Mouse (Mus musculus) cerebellum, adult 9-10 months (tissue): ENCODE results near the gene Raet1e.
"Not testable (repeated sequence)": the region's sequence is repeated elsewhere in the genome, so short reads cannot be mapped to it uniquely, and the experiment has no call there.

ENCODE experiments used
- DNase-seq: peaks from one replicate; pipeline ENCODE4 v3.0.0; 2022

The Raet1e gene

GRCm38 (mm10) chr10:22165328-22166003, 7.1 kb downstream of the Raet1e start:
- DNase-seq = not testable (repeated sequence)

GRCm38 (mm10) chr10:22166025-22166424, 7.7 kb downstream of the Raet1e start:
- not testable (repeated sequence) for DNase-seq

- not testable (repeated sequence) for DNase-seq
Observed at GRCm38 (mm10) chr10:22167061-22167460, 8.7 kb downstream of the Raet1e start.

GRCm38 (mm10) chr10:22169116-22169515, 10.7 kb downstream of the Raet1e start:
- not testable (repeated sequence) for DNase-seq

GRCm38 (mm10) chr10:22172431-22173334, 14.3 kb downstream of the Raet1e start:
- DNase-seq = not testable (repeated sequence)

GRCm38 (mm10) chr10:22173335-22174189, 15.2 kb downstream of the Raet1e start:
- DNase-seq = not testable (repeated sequence)

- not testable (repeated sequence) for DNase-seq
Observed at GRCm38 (mm10) chr10:22174190-22174487, 15.8 kb downstream of the Raet1e start.

GRCm38 (mm10) chr10:22176515-22176914, 18.1 kb downstream of the Raet1e start:
- not testable (repeated sequence) for DNase-seq

- DNase-seq = not testable (repeated sequence)
Observed at GRCm38 (mm10) chr10:22191035-22191434, 32.7 kb downstream of the Raet1e start.

GRCm38 (mm10) chr10:22201352-22201751, 43.0 kb downstream of the Raet1e start:
- DNase-seq = not testable (repeated sequence)

GRCm38 (mm10) chr10:22202784-22203583, 44.6 kb downstream of the Raet1e start:
- not testable (repeated sequence) for DNase-seq

- DNase-seq = not testable (repeated sequence)
Observed at GRCm38 (mm10) chr10:22206443-22206842, 48.1 kb downstream of the Raet1e start.

- DNase-seq = not testable (repeated sequence)
Observed at GRCm38 (mm10) chr10:22212012-22212696, 53.8 kb downstream of the Raet1e start.

GRCm38 (mm10) chr10:22223474-22224349, 65.3 kb downstream of the Raet1e start:
- not testable (repeated sequence) for DNase-seq

GRCm38 (mm10) chr10:22265060-22265459, 106.7 kb downstream of the Raet1e start:
- no peak for DNase-seq

- DNase-seq = not testable (repeated sequence)
Observed at GRCm38 (mm10) chr10:22270879-22271786, 112.8 kb downstream of the Raet1e start.

GRCm38 (mm10) chr10:22272914-22273683, 114.7 kb downstream of the Raet1e start:
- not testable (repeated sequence) for DNase-seq

- DNase-seq = no peak
Observed at GRCm38 (mm10) chr10:22273684-22274305, 115.4 kb downstream of the Raet1e start.
